Comparison of ENCODE assay signal across 8 mouse cellular contexts in genomic region chr13:56752474-56753191, GRCm38 (mm10). TPM values are rescaled to one million over a fixed set of nuclear protein-coding genes. Genes with fewer than 3 reads are reported as not detected.
DNase-seq lines count a peak whose midpoint lies in the region; ATAC-seq and TF ChIP-seq lines count a peak whose summit lies in the region.

No protein-coding gene starts in this region.

- CTCF ChIA-PET in Patski (lab: Charles Lee) = no interaction called here

- peaks cover 32% of the 10 kb centered on the region for H3K4me1 ChIP-seq in heart, embryonic 12.5 days (replicated peaks)
- peaks cover 11% of the 10 kb centered on the region; the same call in 1 of the 2 replicates for H3K4me1 ChIP-seq in liver, embryonic 15.5 days (replicated peaks)

- peak overlapping the region; percentile 55 for H3K4me3 ChIP-seq in heart, embryonic 12.5 days
- H3K4me3 ChIP-seq in liver, embryonic 15.5 days (replicated peaks) = peak overlapping the region; percentile 28

- ATAC-seq in heart, embryonic 12.5 days (ENCODE audit: insufficient number of reproducible peaks, low FRiP score) = no peak
- peak; percentile 35 for ATAC-seq in Patski
- no peak for ATAC-seq in liver, embryonic 15.5 days (ENCODE audit: insufficient read depth)
- no peak for ATAC-seq in CD4-positive, CD25-positive, alpha-beta regulatory T cell, adult 4 months
- no peak for ATAC-seq in monocyte, adult 5-6 weeks (replicated peaks; ENCODE audit: insufficient number of reproducible peaks, low FRiP score, low TSS enrichment, poor library complexity, severe bottlenecking)

- DNase-seq in heart, postnatal 36 days = no peak
- no peak for DNase-seq in Patski (ENCODE audit: low read depth, low spot score)
- DNase-seq in forelimb bud, embryonic 11.5 days (ENCODE audit: low read depth, low spot score) = peak; percentile 46
- DNase-seq in cerebellum, postnatal 4 days (ENCODE audit: low spot score in 2 of 2) = no peak

- 1% methylated on average over 41 of the region's 41 CpGs for WGBS in heart, embryonic 12.5 days
- WGBS in liver, embryonic 15.5 days (ENCODE audit: insufficient replicate concordance) = 2% methylated on average over 41 of the region's 41 CpGs

- POLR2A ChIA-PET in Patski (lab: Charles Lee) = no interaction called here

- H3K4me2 ChIP-seq in heart, embryonic 12.5 days = peak overlapping the region; percentile 97
- peak overlapping the region; percentile 60 for H3K4me2 ChIP-seq in liver, embryonic 15.5 days

- H3K9me3 ChIP-seq in heart, embryonic 12.5 days (replicated peaks) = no peaks in the 10 kb centered on the region
- H3K9me3 ChIP-seq in liver, embryonic 15.5 days (replicated peaks) = no peaks in the 10 kb centered on the region

- H3K27me3 ChIP-seq in heart, embryonic 12.5 days (replicated peaks) = peaks cover 57% of the 10 kb centered on the region
- H3K27me3 ChIP-seq in Patski = no peaks in the 10 kb centered on the region
- H3K27me3 ChIP-seq in liver, embryonic 15.5 days = peaks cover 81% of the 10 kb centered on the region

- intact Hi-C loops in heart, postnatal 36 days (cut with DNase I) = no loop called here

- in situ Hi-C loops in Patski (cut with MboI; ENCODE audit: low pct_unique_long_range_greater_than_20kb) = loop anchor here (5.0 kb wide), 1 partner anchor 190 kb away; no protein-coding TSS in a partner anchor

- TF ChIP-seq CTCF in Patski (IDR thresholded peaks at IDR 0.05) = no peak

- H3K9ac ChIP-seq in heart, embryonic 12.5 days = peak overlapping the region; percentile 72
- H3K9ac ChIP-seq in liver, embryonic 15.5 days = no peak overlapping the region

- H3K27ac ChIP-seq in heart, embryonic 12.5 days (ENCODE audit: poor library complexity, severe bottlenecking) = no peak overlapping the region
- no peak overlapping the region for H3K27ac ChIP-seq in liver, embryonic 15.5 days (replicated peaks)

- H3K36me3 ChIP-seq in heart, embryonic 12.5 days = no peaks in the 10 kb centered on the region
- H3K36me3 ChIP-seq in liver, embryonic 15.5 days (replicated peaks) = no peaks in the 10 kb centered on the region

RNA-seq across cellular contexts. Expression of gene Gm45623, which starts 1.0 kb away (rescaled TPM):
- polyA plus RNA-seq in heart, embryonic 12.5 days (2016; fragmentation: Nextera tagmentation; extraction: Ambion mirVana) = 0.27 and 0.63 TPM in 2 replicates
- not detected for total RNA-seq in heart, postnatal 36 days (2021)
- polyA plus RNA-seq in Patski (2021) = not detected
- not detected in 2 replicates for polyA plus RNA-seq in liver, embryonic 15.5 days (2015; fragmentation: Nextera tagmentation; extraction: Ambion mirVana)
- not detected for polyA plus RNA-seq in CD4-positive, CD25-positive, alpha-beta regulatory T cell, adult 4 months (2017; shearing (Covaris generic))
- not detected in 3 replicates for total RNA-seq in monocyte, adult 5-6 weeks (2017)

RNA-seq across cellular contexts. Expression of gene Smad5, which starts 49.8 kb away (rescaled TPM):
- 24.3 and 25.7 TPM in 2 replicates for polyA plus RNA-seq in heart, embryonic 12.5 days (2016; fragmentation: Nextera tagmentation; extraction: Ambion mirVana)
- total RNA-seq in heart, postnatal 36 days (2021) = 10 to 100 TPM; 30.6 to 30.7 TPM
- 33.4 TPM for polyA plus RNA-seq in Patski (2021)
- 3.3 and 3.8 TPM in 2 replicates for polyA plus RNA-seq in liver, embryonic 15.5 days (2015; fragmentation: Nextera tagmentation; extraction: Ambion mirVana)
- 10 to 100 TPM; 10.3 to 10.7 TPM for polyA plus RNA-seq in CD4-positive, CD25-positive, alpha-beta regulatory T cell, adult 4 months (2017; shearing (Covaris generic))
- total RNA-seq in monocyte, adult 5-6 weeks (2017) = 19.5 to 20.2 TPM (median 19.5 TPM) in 3 replicates
